Comparison of ENCODE assay signal across 8 mouse cellular contexts in the genomic region with DNA sequence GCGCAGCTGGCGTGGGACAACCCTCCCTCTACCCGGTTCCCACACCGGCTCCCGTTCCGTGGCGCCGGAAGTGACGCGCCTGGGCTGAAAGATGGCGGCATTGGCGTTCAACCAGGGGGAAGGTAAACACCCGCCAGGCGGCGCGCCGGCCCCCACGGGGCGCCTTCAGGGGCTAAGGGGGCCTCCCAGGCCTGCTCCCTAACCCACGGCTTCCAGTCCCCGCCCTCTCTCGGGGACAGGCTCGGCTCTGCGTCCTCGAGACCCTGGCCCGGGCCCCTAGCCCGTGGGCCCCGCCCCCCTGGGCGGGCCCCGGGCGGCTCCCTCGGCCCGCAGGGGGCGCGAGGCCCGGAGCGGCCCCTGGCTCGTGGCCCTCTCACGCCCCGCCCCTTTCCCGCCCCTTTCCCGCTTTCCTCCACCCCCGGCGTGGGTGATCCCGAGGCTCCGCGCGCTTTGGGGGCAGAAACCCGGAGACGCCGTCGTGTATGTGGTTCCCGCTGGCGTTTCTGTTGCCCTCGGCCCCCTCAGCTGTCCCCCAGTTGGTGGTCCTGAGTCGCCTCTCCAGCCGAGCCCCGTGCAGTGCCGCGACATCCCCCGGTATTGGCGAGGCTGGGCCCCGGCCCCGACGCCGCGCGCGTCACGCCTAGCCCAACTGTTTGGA. TPM values are rescaled to one million over a fixed set of nuclear protein-coding genes. Genes with fewer than 3 reads are reported as not detected.
DNase-seq lines count a peak whose midpoint lies in the region; ATAC-seq and TF ChIP-seq lines count a peak whose summit lies in the region.

Gene Klhl15 (plus strand): TSS at position 68 of the 658 bp plus-strand sequence.

- no peak for TF ChIP-seq EP300 in lung, postnatal 0 days (IDR thresholded peaks at IDR 0.05)

- H3K4me1 ChIP-seq in hindbrain, embryonic 12.5 days, result no peaks in the 10 kb centered on the region
- H3K4me1 ChIP-seq in lung, postnatal 0 days (ENCODE audit: insufficient read depth, low read depth, low read length), result no peaks in the 10 kb centered on the region

- POLR2A ChIA-PET in Patski (lab: Charles Lee), result interaction anchor here (1.3 kb wide), 1 partner anchor 22 kb away, joined by 4 read pairs; the partner anchor contains the start of gene Eif2s3x

- CTCF ChIA-PET in Patski (lab: Charles Lee), result interaction anchor here (0.6 to 2.2 kb wide), 2 partner anchors 10 to 12 kb away, joined by 3 to 7 read pairs; no protein-coding TSS in a partner anchor

- peak within 1 kb of the TSS; percentile 51 for H3K4me2 ChIP-seq in hindbrain, embryonic 12.5 days (replicated peaks)
- peak within 1 kb of the TSS; percentile 60 for H3K4me2 ChIP-seq in lung, postnatal 0 days (replicated peaks; ENCODE audit: low read depth, low read length)

- ATAC-seq in Patski, result peak; percentile 91
- ATAC-seq in hindbrain, embryonic 12.5 days (ENCODE audit: low FRiP score), result peak; percentile 95
- peak; percentile 97 for ATAC-seq in lung, postnatal 0 days

- H3K36me3 ChIP-seq in hindbrain, embryonic 12.5 days, result no peaks in the 10 kb centered on the region
- H3K36me3 ChIP-seq in lung, postnatal 0 days (ENCODE audit: insufficient read depth, low read length), result no peaks in the 10 kb centered on the region

- peaks cover 73% of the 10 kb centered on the region for H3K27me3 ChIP-seq in Patski
- H3K27me3 ChIP-seq in hindbrain, embryonic 12.5 days, result peaks cover 78% of the 10 kb centered on the region
- no peaks in the 10 kb centered on the region; the same call in 1 of the 2 replicates for H3K27me3 ChIP-seq in lung, postnatal 0 days (replicated peaks; ENCODE audit: insufficient read depth, low read length)

- no peaks in the 10 kb centered on the region for H3K9me3 ChIP-seq in hindbrain, embryonic 12.5 days (replicated peaks)
- H3K9me3 ChIP-seq in lung, postnatal 0 days (ENCODE audit: low read length), result no peaks in the 10 kb centered on the region

- TF ChIP-seq CTCF in Patski (IDR thresholded peaks at IDR 0.05), result no peak
- peak; percentile 45 for TF ChIP-seq CTCF in lung, postnatal 0 days (IDR thresholded peaks at IDR 0.05)

- DNase-seq in Patski (ENCODE audit: low read depth, low spot score), result peak; percentile 9
- peak; percentile 87 for DNase-seq in cerebellum, postnatal 10 days
- DNase-seq in frontal cortex, postnatal 10 days (ENCODE audit: low spot score in 2 of 2), result peak; percentile 67 to 83
- peak; percentile 77 to 86 for DNase-seq in layer of hippocampus, postnatal 10 days (ENCODE audit: low spot score in 2 of 2)
- peak; percentile 85 for DNase-seq in lung, postnatal 0 days (ENCODE audit: low spot score)
- DNase-seq in ovary, postnatal 10 days (ENCODE audit: low spot score), result peak; percentile 65
- peak; percentile 80 to 84 for DNase-seq in thymus, postnatal 10 days (ENCODE audit: low spot score in 2 of 2)

- H3K9ac ChIP-seq in hindbrain, embryonic 12.5 days, result peak within 1 kb of the TSS; percentile 68
- H3K9ac ChIP-seq in lung, postnatal 0 days (replicated peaks; ENCODE audit: low read depth), result peak within 1 kb of the TSS; percentile 56

- WGBS in hindbrain, embryonic 12.5 days, result 8% methylated on average over 58 of the region's 70 CpGs
- WGBS in lung, postnatal 0 days, result 5% methylated on average over 31 of the region's 70 CpGs

- peak within 1 kb of the TSS; percentile 62 for H3K4me3 ChIP-seq in hindbrain, embryonic 12.5 days
- peak within 1 kb of the TSS; percentile 64 for H3K4me3 ChIP-seq in lung, postnatal 0 days (ENCODE audit: low read depth, low read length)

- in situ Hi-C loops in Patski (cut with MboI; ENCODE audit: low pct_unique_long_range_greater_than_20kb), result loop anchor here (10.0 to 25.0 kb wide), 2 partner anchors 553 to 1090 kb away; no protein-coding TSS in a partner anchor

- H3K27ac ChIP-seq in hindbrain, embryonic 12.5 days, result peak within 1 kb of the TSS; percentile 80
- peak within 1 kb of the TSS; percentile 93 for H3K27ac ChIP-seq in lung, postnatal 0 days (ENCODE audit: low read length)

RNA-seq across cellular contexts. Expression of gene Klhl15, which starts in this region (rescaled TPM):
- 6.5 TPM for polyA plus RNA-seq in Patski (2021)
- 11.0 and 12.9 TPM in 2 replicates for polyA plus RNA-seq in hindbrain, embryonic 12.5 days (2016; fragmentation: Nextera tagmentation; extraction: Ambion mirVana)
- 10 to 100 TPM; 23.8 to 24.5 TPM for total RNA-seq in layer of hippocampus, postnatal 10 days (2021)
- 5.1 and 5.7 TPM in 2 replicates for polyA plus RNA-seq in lung, postnatal 0 days (2015; fragmentation: Nextera tagmentation; extraction: Ambion mirVana)

Comparison
In these comparisons a context has a peak if more than half of its experiments do, and no peak if none do; other contexts are left out.
1. Peak in every context shown above with its lines: DNase-seq, ATAC-seq, H3K4me3 ChIP-seq and H3K27ac ChIP-seq.
2. DNase-seq: peak in every context shown above with its lines; median percentile 87 in cerebellum, postnatal 10 days; 85 in lung, postnatal 0 days; 82 in thymus, postnatal 10 days; 82 in layer of hippocampus, postnatal 10 days; 75 in frontal cortex, postnatal 10 days; 65 in ovary, postnatal 10 days; 9 in Patski.